Mouse (Mus musculus) heart, adult 2 months (tissue): Measurements from ENCODE around the gene Scfd2. TPM values are rescaled to one million over a fixed set of nuclear protein-coding genes. Genes with fewer than 3 reads are reported as not detected.

Source experiments
- DNase-seq, 2 experiments: peaks; one replicate each; pipeline ENCODE4 v3.0.0; 2021
- H3K27ac ChIP-seq: fragments of 200-600 bp; 2 replicates; pipeline ENCODE4 v1.8.1; 2022
- H3K27me3 ChIP-seq: fragments of 200-500 bp; 2 replicates; pipeline ENCODE4 v1.6.1; 2012; ENCODE audit warnings: mild to moderate bottlenecking, low read length, inconsistent platforms, mixed read lengths; ENCODE audit not compliant: control insufficient read depth, insufficient read depth
- H3K36me3 ChIP-seq: fragments of 200-500 bp; 2 replicates; pipeline ENCODE4 v1.6.1; 2012; ENCODE audit warnings: low read length, inconsistent platforms; ENCODE audit not compliant: control insufficient read depth, insufficient read depth
- H3K4me1 ChIP-seq: fragments of 200-500 bp; 2 replicates; pipeline ENCODE4 v1.6.1; 2011; ENCODE audit warnings: low read length; ENCODE audit not compliant: control insufficient read depth, insufficient read depth
- H3K4me3 ChIP-seq: fragments of 200-600 bp; 2 replicates; pipeline ENCODE4 v1.8.1; 2022
- H3K79me2 ChIP-seq: fragments of 200-500 bp; replicated peaks from 2 replicates; pipeline ENCODE4 v1.6.1; 2012; ENCODE audit warnings: mild to moderate bottlenecking, inconsistent platforms, low read length, moderate library complexity, mixed read lengths; ENCODE audit not compliant: control insufficient read depth, insufficient read depth
- H3K9ac ChIP-seq: fragments of 200-500 bp; 2 replicates; pipeline ENCODE4 v1.6.1; 2012; ENCODE audit warnings: low read depth, mild to moderate bottlenecking, control low read depth, inconsistent platforms, low read length, mixed read lengths
- CTCF ChIP-seq: fragments of 200-600 bp; IDR thresholded peaks from 2 replicates; pipeline ENCODE4 v1.8.1; 2022; ENCODE audit warnings: antibody characterized with exemption, mild to moderate bottlenecking, moderate library complexity
- EP300 ChIP-seq: fragments of 200-500 bp; IDR thresholded peaks from 2 replicates; pipeline ENCODE4 v1.6.1; 2011; ENCODE audit warnings: low read depth, low read length, control low read depth; ENCODE audit not compliant: insufficient read depth
- POLR2A ChIP-seq: fragments of 200-500 bp; IDR thresholded peaks from 2 replicates; pipeline ENCODE4 v1.6.1; 2011; ENCODE audit warnings: mild to moderate bottlenecking, low read depth, low read length, control low read depth; ENCODE audit not compliant: insufficient read depth
- WGBS: fragments of 180-500 bp; shearing (Covaris S2); methylation state at CpG from one replicate; pipeline ENCODE4 v1.1.7; 2018; 5-methylcytosine and 5-hydroxymethylcytosine counted together
- intact Hi-C: fragments of 180-260 bp; cut with DNase I; formaldehyde crosslinking; loops from one replicate; pipeline ENCODE4 v1.15.1; 2025
- polyA plus RNA-seq: library from polyadenylated mRNA; depleted of rRNA; stranded (reverse); fragments of >200 nt; gene quantifications from 2 replicates; pipeline ENCODE4 v1.2.3, GENCODE M21; 2012
- total RNA-seq, 2 experiments: library from RNA; stranded (reverse); gene quantifications; 2 replicates each; pipeline ENCODE4 v1.2.3; 2021

The Scfd2 gene
- total and polyA plus RNA-seq, 3 experiments = 9.1 to 13.9 (median 11.9) TPM

GRCm38 (mm10) chr5:74391346-74391745, 140.2 kb downstream of the Scfd2 start:
- Histone ChIP-seq H3K27me3 (no peaks in the 10 kb centered on the region), H3K36me3 (peaks cover 3% of the 10 kb centered on the region; the same call in 1 of the 2 replicates), H3K4me1 (peaks cover 3% of the 10 kb centered on the region), H3K4me3 (no peak overlapping the region), H3K27ac (no peak overlapping the region), H3K79me2 (no peaks in the 10 kb centered on the region), H3K9ac (no peak overlapping the region)
- no peak for DNase-seq
- intact Hi-C loops = no loop called here
- TF ChIP-seq CTCF = no peak
- TF ChIP-seq EP300 = no peak
- no peak for TF ChIP-seq POLR2A
- WGBS = 87% methylated on average over 5 of the region's 5 CpGs

DNA sequence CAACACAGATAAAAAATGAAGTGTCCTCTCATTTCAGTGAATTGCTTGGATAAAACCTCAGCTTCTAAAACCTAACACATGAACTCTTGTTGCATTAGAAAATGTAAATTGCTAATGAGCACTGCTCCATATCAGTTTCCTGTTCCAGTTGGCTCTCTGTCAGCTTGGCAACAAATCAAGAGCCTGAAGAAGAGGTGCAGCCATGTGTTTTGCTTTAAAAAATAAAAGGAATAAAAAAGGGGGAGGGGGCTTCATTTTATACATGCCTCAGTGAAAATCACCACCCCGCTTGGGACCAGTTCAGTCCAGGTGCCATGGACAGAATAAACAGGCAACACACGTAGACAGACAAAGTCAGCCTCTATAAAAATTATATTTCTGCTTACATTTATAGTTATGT, 142.7 kb downstream of the Scfd2 start:
- Histone ChIP-seq H3K4me3 (no peak overlapping the region), H3K36me3 (peaks cover 3% of the 10 kb centered on the region), H3K4me1 (peaks cover 8% of the 10 kb centered on the region), H3K9ac (no peak overlapping the region), H3K27ac (no peak overlapping the region), H3K27me3 (no peaks in the 10 kb centered on the region), H3K79me2 (no peaks in the 10 kb centered on the region)
- WGBS = 65% methylated on average over 2 of the region's 2 CpGs
- intact Hi-C loops = loop anchor here (5.0 kb wide), 1 partner anchor 77 kb away; no protein-coding TSS in a partner anchor
- TF ChIP-seq EP300 = no peak
- no peak for TF ChIP-seq POLR2A
- TF ChIP-seq CTCF = no peak
- DNase-seq = no peak

DNA sequence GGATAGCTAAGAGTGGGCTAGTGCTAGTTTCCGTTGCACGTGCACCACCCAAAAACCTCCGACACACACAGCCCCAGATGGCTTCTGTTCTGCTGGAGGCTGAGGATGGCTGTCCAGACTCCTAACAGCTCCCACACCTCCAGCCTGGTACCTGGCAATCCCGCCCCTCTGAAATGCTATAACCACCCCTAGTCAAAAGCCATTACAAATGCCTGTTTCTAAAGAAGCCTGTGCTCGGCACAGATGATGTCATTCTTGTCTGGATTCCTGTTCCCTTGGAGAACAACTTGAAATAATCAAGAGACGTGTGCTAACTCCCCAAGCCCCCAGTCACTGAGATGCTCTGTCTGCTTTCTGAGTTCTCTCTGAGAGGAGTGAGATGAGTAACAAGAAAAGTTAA, 143.5 kb downstream of the Scfd2 start:
- Histone ChIP-seq H3K27me3 (no peaks in the 10 kb centered on the region), H3K4me3 (no peak overlapping the region), H3K27ac (peak overlapping the region; percentile 26), H3K79me2 (no peaks in the 10 kb centered on the region), H3K9ac (no peak overlapping the region), H3K36me3 (peaks cover 3% of the 10 kb centered on the region), H3K4me1 (peaks cover 8% of the 10 kb centered on the region)
- peak in 1 of 2 experiments; percentile 15 for DNase-seq
- intact Hi-C loops = loop anchor here (5.0 kb wide), 1 partner anchor 76 kb away; no protein-coding TSS in a partner anchor
- TF ChIP-seq POLR2A (no peak), EP300 (no peak), CTCF (no peak)
- WGBS = 50% methylated on average over 6 of the region's 6 CpGs

- intact Hi-C loops = loop anchor here (5.0 kb wide), 1 partner anchor 75 kb away; no protein-coding TSS in a partner anchor
- Histone ChIP-seq H3K4me1 (peaks cover 8% of the 10 kb centered on the region), H3K79me2 (no peaks in the 10 kb centered on the region), H3K27ac (peak overlapping the region; percentile 26), H3K4me3 (no peak overlapping the region), H3K27me3 (no peaks in the 10 kb centered on the region), H3K36me3 (peaks cover 3% of the 10 kb centered on the region), H3K9ac (no peak overlapping the region)
- TF ChIP-seq EP300 (no peak), CTCF (no peak), POLR2A (no peak)
- 33% methylated on average over 1 of the region's 1 CpGs for WGBS
- DNase-seq = peak in 1 of 2 experiments; percentile 47
Observed at GRCm38 (mm10) chr5:74387143-74387886, 144.2 kb downstream of the Scfd2 start.

DNA sequence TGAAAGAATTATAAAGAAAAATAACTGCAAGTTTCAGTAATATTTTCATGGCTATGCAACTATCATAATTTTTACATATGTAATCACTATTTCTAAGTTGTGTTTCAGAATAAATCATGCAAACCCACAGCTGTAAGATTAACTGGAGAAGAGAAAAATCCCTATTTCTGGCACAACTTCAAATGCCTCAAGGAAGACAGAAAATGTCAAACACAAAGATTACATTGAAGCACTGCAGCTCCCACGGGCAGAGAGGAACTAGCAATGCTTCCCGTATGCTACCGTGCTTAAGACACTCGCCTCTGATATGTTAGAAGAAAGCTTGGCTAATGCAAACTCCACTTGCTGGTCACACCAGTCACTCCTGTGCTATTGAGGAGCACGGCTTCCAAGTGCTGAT, 151.5 kb downstream of the Scfd2 start:
- no peak for TF ChIP-seq EP300
- no peak for TF ChIP-seq POLR2A
- no peak for TF ChIP-seq CTCF
- intact Hi-C loops = no loop called here
- H3K79me2 ChIP-seq = no peaks in the 10 kb centered on the region
- H3K9ac ChIP-seq = no peak overlapping the region
- no peak overlapping the region for H3K27ac ChIP-seq
- H3K4me1 ChIP-seq = no peaks in the 10 kb centered on the region
- DNase-seq = no peak
- no peak overlapping the region for H3K4me3 ChIP-seq
- 59% methylated on average over 5 of the region's 5 CpGs for WGBS
- no peaks in the 10 kb centered on the region for H3K36me3 ChIP-seq
- H3K27me3 ChIP-seq = no peaks in the 10 kb centered on the region

GRCm38 (mm10) chr5:74366710-74367101, 164.9 kb downstream of the Scfd2 start:
- DNase-seq = no peak
- Histone ChIP-seq H3K4me1 (no peaks in the 10 kb centered on the region), H3K27ac (no peak overlapping the region), H3K27me3 (no peaks in the 10 kb centered on the region), H3K9ac (no peak overlapping the region), H3K36me3 (no peaks in the 10 kb centered on the region), H3K79me2 (no peaks in the 10 kb centered on the region), H3K4me3 (no peak overlapping the region)
- 80% methylated on average over 9 of the region's 9 CpGs for WGBS
- intact Hi-C loops = no loop called here
- TF ChIP-seq CTCF = no peak
